Mouse (Mus musculus): ENCODE measurements around the gene Toe1. TPM values are rescaled to one million over a fixed set of nuclear protein-coding genes. Genes with fewer than 3 reads are reported as not detected.

Toe1 gene
- polyA plus RNA-seq, 1 experiment from 2014 or later = 13.3 TPM

GRCm38 (mm10) chr4:116768510-116768909, 38.9 kb downstream of the Toe1 start:
- no peak overlapping the region for H3K4me3 ChIP-seq (ENCODE audit: low read depth, low read length)
- no peaks in the 10 kb centered on the region for H3K27me3 ChIP-seq (replicated peaks; ENCODE audit: control insufficient read depth, insufficient read depth, low read length)
- H3K36me3 ChIP-seq (ENCODE audit: control insufficient read depth, insufficient read depth) = no peaks in the 10 kb centered on the region
- no peak for ATAC-seq
- no peak overlapping the region for H3K9ac ChIP-seq (ENCODE audit: low read depth, low read length)
- TF ChIP-seq CTCF (IDR thresholded peaks at IDR 0.05; ENCODE audit: low read depth) = no peak
- WGBS = 72% methylated on average over 5 of the region's 5 CpGs
- no peak overlapping the region for H3K27ac ChIP-seq (ENCODE audit: low read depth, low read length)
- H3K4me2 ChIP-seq (replicated peaks; ENCODE audit: low read depth) = no peak overlapping the region
- H3K9me3 ChIP-seq (ENCODE audit: control insufficient read depth) = no peaks in the 10 kb centered on the region
- H3K4me1 ChIP-seq (replicated peaks; ENCODE audit: control insufficient read depth, insufficient read depth, low read length) = no peaks in the 10 kb centered on the region

- Histone ChIP-seq H3K27ac (ENCODE audit: low read depth, low read length) (no peak overlapping the region), H3K9me3 (ENCODE audit: control insufficient read depth) (no peaks in the 10 kb centered on the region), H3K4me2 (replicated peaks; ENCODE audit: low read depth) (no peak overlapping the region), H3K27me3 (replicated peaks; ENCODE audit: control insufficient read depth, insufficient read depth, low read length) (no peaks in the 10 kb centered on the region), H3K4me1 (replicated peaks; ENCODE audit: control insufficient read depth, insufficient read depth, low read length) (no peaks in the 10 kb centered on the region), H3K4me3 (ENCODE audit: low read depth, low read length) (no peak overlapping the region), H3K36me3 (ENCODE audit: control insufficient read depth, insufficient read depth) (no peaks in the 10 kb centered on the region), H3K9ac (ENCODE audit: low read depth, low read length) (no peak overlapping the region)
- no peak for TF ChIP-seq CTCF (IDR thresholded peaks at IDR 0.05; ENCODE audit: low read depth)
- no peak for ATAC-seq
- 87% methylated on average over 5 of the region's 5 CpGs for WGBS
Measured at GRCm38 (mm10) chr4:116764001-116764400, 43.4 kb downstream of the Toe1 start.

DNA sequence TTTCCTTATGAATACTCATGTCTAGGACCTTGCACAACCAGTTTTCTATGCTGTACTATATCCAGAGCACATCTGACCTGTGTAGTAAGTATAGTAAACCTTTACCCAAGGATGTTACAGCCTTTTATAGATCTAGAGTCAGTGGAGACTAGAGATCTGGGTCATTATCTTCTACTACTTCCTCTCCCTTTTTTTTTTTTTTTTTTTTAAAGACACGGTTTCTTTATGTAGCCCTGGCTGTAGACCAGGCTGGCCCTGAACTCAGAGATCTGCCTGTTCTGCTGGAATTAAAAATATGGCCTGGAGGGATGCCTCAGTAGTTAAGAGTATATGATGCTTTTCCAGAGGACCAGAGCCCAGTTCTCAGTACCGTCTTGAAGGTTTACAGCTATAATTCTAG, 45.5 kb downstream of the Toe1 start:
- no peaks in the 10 kb centered on the region for H3K9me3 ChIP-seq (ENCODE audit: control insufficient read depth)
- H3K27ac ChIP-seq (ENCODE audit: low read depth, low read length) = no peak overlapping the region
- H3K4me3 ChIP-seq (ENCODE audit: low read depth, low read length) = no peak overlapping the region
- 0 out of 2 replicates have a peak, but pooled peaks have one; percentile 65 for ATAC-seq
- no peak overlapping the region for H3K4me2 ChIP-seq (replicated peaks; ENCODE audit: low read depth)
- TF ChIP-seq CTCF (IDR thresholded peaks at IDR 0.05; ENCODE audit: low read depth) = no peak
- H3K36me3 ChIP-seq (ENCODE audit: control insufficient read depth, insufficient read depth) = no peaks in the 10 kb centered on the region
- H3K27me3 ChIP-seq (replicated peaks; ENCODE audit: control insufficient read depth, insufficient read depth, low read length) = no peaks in the 10 kb centered on the region
- 63% methylated on average over 2 of the region's 2 CpGs for WGBS
- no peak overlapping the region for H3K9ac ChIP-seq (ENCODE audit: low read depth, low read length)
- no peaks in the 10 kb centered on the region for H3K4me1 ChIP-seq (replicated peaks; ENCODE audit: control insufficient read depth, insufficient read depth, low read length)

DNA sequence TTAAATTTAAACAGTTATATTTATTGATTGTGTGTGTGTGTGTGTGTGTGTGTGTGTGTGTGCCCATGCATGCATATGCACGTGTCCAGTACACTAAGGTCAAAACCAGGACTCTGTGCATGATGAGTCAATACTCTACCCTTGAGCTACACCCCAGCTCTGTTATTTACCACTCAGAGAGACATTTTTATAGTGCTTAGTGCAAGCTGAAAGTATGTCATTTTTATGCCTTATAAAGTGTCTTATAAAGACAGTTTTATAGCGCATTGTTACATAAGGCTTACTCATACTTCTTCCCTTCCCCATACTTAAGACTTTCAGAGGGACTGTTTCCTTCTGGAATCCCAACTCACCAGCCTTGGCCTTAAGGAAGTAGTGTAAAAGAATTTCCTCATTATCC, 57.7 kb downstream of the Toe1 start:
- ATAC-seq = peak; percentile 83
- H3K9ac ChIP-seq (ENCODE audit: low read depth, low read length) = no peak overlapping the region
- WGBS = 67% methylated on average over 2 of the region's 2 CpGs
- no peak for TF ChIP-seq CTCF (IDR thresholded peaks at IDR 0.05; ENCODE audit: low read depth)
- H3K4me1 ChIP-seq (replicated peaks; ENCODE audit: control insufficient read depth, insufficient read depth, low read length) = no peaks in the 10 kb centered on the region
- no peak overlapping the region for H3K4me3 ChIP-seq (ENCODE audit: low read depth, low read length)
- H3K27me3 ChIP-seq (replicated peaks; ENCODE audit: control insufficient read depth, insufficient read depth, low read length) = no peaks in the 10 kb centered on the region
- H3K36me3 ChIP-seq (ENCODE audit: control insufficient read depth, insufficient read depth) = peaks cover 3% of the 10 kb centered on the region; the same call in 1 of the 2 replicates
- peak overlapping the region; percentile 28; the same call in 1 of the 2 replicates for H3K27ac ChIP-seq (ENCODE audit: low read depth, low read length)
- H3K4me2 ChIP-seq (replicated peaks; ENCODE audit: low read depth) = no peak overlapping the region
- H3K9me3 ChIP-seq (ENCODE audit: control insufficient read depth) = no peaks in the 10 kb centered on the region

Other genes with a start within 250 kb of the Toe1 start
- gene Gpbp1l1, start 250.0 kb downstream of the Toe1 start, polyA plus RNA-seq (2015; fragmentation: Nextera tagmentation; extraction: Ambion mirVana) = 31.3 and 33.9 TPM in 2 replicates
- gene Ccdc17, start 211.0 kb downstream of the Toe1 start, polyA plus RNA-seq (2015; fragmentation: Nextera tagmentation; extraction: Ambion mirVana) = 4.1 and 6.1 TPM in 2 replicates
- 36.9 and 38.6 TPM in 2 replicates for gene Nasp, start 179.7 kb downstream of the Toe1 start, polyA plus RNA-seq (2015; fragmentation: Nextera tagmentation; extraction: Ambion mirVana)
- 860 and 870 TPM in 2 replicates for gene Akr1a1, start 156.0 kb downstream of the Toe1 start, polyA plus RNA-seq (2015; fragmentation: Nextera tagmentation; extraction: Ambion mirVana)
- gene Prdx1, start 122.1 kb downstream of the Toe1 start, polyA plus RNA-seq (2015; fragmentation: Nextera tagmentation; extraction: Ambion mirVana) = 1,180 and 1,265 TPM in 2 replicates
- gene Mmachc, start 99.2 kb downstream of the Toe1 start, polyA plus RNA-seq (2015; fragmentation: Nextera tagmentation; extraction: Ambion mirVana) = 5.9 and 6.3 TPM in 2 replicates
- 9.1 and 11.3 TPM in 2 replicates for gene Ccdc163, start 99.1 kb downstream of the Toe1 start, polyA plus RNA-seq (2015; fragmentation: Nextera tagmentation; extraction: Ambion mirVana)
- gene Tesk2, start 86.7 kb downstream of the Toe1 start, polyA plus RNA-seq (2015; fragmentation: Nextera tagmentation; extraction: Ambion mirVana) = 6.6 and 6.9 TPM in 2 replicates
- gene Mutyh, start 83 bp upstream of the Toe1 start, polyA plus RNA-seq (2015; fragmentation: Nextera tagmentation; extraction: Ambion mirVana) = 2.6 and 2.9 TPM in 2 replicates
- 0.51 and 0.99 TPM in 2 replicates for gene Hpdl, start 14.1 kb upstream of the Toe1 start, polyA plus RNA-seq (2015; fragmentation: Nextera tagmentation; extraction: Ambion mirVana)
- 1.9 and 2.1 TPM in 2 replicates for gene Zswim5, start 69.7 kb upstream of the Toe1 start, polyA plus RNA-seq (2015; fragmentation: Nextera tagmentation; extraction: Ambion mirVana)
- 53.9 and 56.9 TPM in 2 replicates for gene Urod, start 186.8 kb upstream of the Toe1 start, polyA plus RNA-seq (2015; fragmentation: Nextera tagmentation; extraction: Ambion mirVana)
- gene Hectd3, start 187.7 kb upstream of the Toe1 start, polyA plus RNA-seq (2015; fragmentation: Nextera tagmentation; extraction: Ambion mirVana) = 25.1 and 25.7 TPM in 2 replicates
- gene Eif2b3, start 211.8 kb upstream of the Toe1 start, polyA plus RNA-seq (2015; fragmentation: Nextera tagmentation; extraction: Ambion mirVana) = 16.1 TPM in 2 replicates

All from intestine, postnatal 0 days (tissue).